Mouse (Mus musculus): Measurements from ENCODE around the gene Gosr2. TPM values are rescaled to one million over a fixed set of nuclear protein-coding genes. Genes with fewer than 3 reads are reported as not detected.
"Not testable (repeated sequence)": the region's sequence is repeated elsewhere in the genome, so short reads cannot be mapped to it uniquely, and the experiment has no call there.

Gosr2 gene
- polyA plus RNA-seq, 1 experiment from 2014 or later, result 103 TPM

- H3K36me3 ChIP-seq, result peaks cover 63% of the 10 kb centered on the region
Measured at GRCm38 (mm10) chr11:103686706-103687105, 11.0 kb downstream of the Gosr2 start.

DNA sequence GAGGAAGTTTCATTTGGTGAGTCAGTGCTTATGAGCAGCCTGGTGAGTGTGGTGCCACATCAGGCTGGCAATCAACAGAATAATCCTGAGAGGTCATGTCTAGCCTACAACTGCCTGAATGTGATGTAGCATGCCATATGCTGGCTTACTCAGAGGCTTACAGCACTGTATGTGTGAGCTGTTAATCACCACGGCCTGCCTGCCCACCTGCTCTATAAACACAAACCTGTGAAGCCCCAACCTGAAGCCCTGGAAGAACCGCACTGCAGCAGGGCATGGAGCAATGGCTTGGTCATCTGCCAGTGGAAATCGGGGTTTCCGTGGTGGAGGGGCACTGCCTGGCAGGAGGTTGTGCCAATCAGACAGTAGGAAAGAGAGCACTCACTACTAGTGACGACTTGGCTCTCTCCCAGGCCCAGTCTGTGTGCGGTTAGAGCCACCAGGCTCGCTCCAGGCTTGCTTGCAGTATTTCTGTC, 12.4 kb downstream of the Gosr2 start:
- ATAC-seq (replicated peaks), result peak; percentile 80
- H3K27ac ChIP-seq (replicated peaks), result peak overlapping the region; percentile 67
- peaks cover 76% of the 10 kb centered on the region for H3K36me3 ChIP-seq
- 66% methylated on average over 7 of the region's 7 CpGs for WGBS
- no peak overlapping the region for H3K9ac ChIP-seq (replicated peaks)
- no peak overlapping the region for H3K4me3 ChIP-seq
- no peaks in the 10 kb centered on the region for H3K27me3 ChIP-seq
- H3K4me1 ChIP-seq, result peaks cover 25% of the 10 kb centered on the region
- H3K4me2 ChIP-seq (replicated peaks), result no peak overlapping the region
- no peaks in the 10 kb centered on the region for H3K9me3 ChIP-seq

More at GRCm38 (mm10) chr11:103686706-103687105, 11.0 kb downstream of the Gosr2 start:
- Histone ChIP-seq H3K4me3 (no peak overlapping the region), H3K9me3 (no peaks in the 10 kb centered on the region), H3K4me2 (replicated peaks) (no peak overlapping the region), H3K4me1 (peaks cover 25% of the 10 kb centered on the region), H3K27ac (replicated peaks) (no peak overlapping the region), H3K9ac (replicated peaks) (no peak overlapping the region), H3K27me3 (no peaks in the 10 kb centered on the region)
- ATAC-seq (replicated peaks), result no peak
- 93% methylated on average over 6 of the region's 6 CpGs for WGBS

GRCm38 (mm10) chr11:103683667-103684334, 13.9 kb downstream of the Gosr2 start:
- Histone ChIP-seq H3K36me3 (peaks cover 87% of the 10 kb centered on the region), H3K27me3 (no peaks in the 10 kb centered on the region), H3K27ac (replicated peaks) (no peak overlapping the region), H3K4me3 (no peak overlapping the region), H3K9ac (replicated peaks) (no peak overlapping the region), H3K4me1 (peaks cover 20% of the 10 kb centered on the region), H3K4me2 (replicated peaks) (no peak overlapping the region), H3K9me3 (no peaks in the 10 kb centered on the region)
- no peak for ATAC-seq (replicated peaks)
- WGBS, result 68% methylated on average over 11 of the region's 11 CpGs

- H3K4me3 ChIP-seq; H3K9me3 ChIP-seq; H3K27ac ChIP-seq (replicated peaks); ATAC-seq (replicated peaks); H3K9ac ChIP-seq (replicated peaks); H3K4me2 ChIP-seq (replicated peaks); H3K4me1 ChIP-seq; H3K27me3 ChIP-seq: not testable (repeated sequence)
- WGBS, result 32% methylated on average over 2 of the region's 2 CpGs
- H3K36me3 ChIP-seq, result peaks cover 38% of the 10 kb centered on the region
Measured at GRCm38 (mm10) chr11:103677042-103677441, 20.7 kb downstream of the Gosr2 start.

- no peaks in the 10 kb centered on the region for H3K27me3 ChIP-seq
- no peaks in the 10 kb centered on the region for H3K9me3 ChIP-seq
- H3K27ac ChIP-seq (replicated peaks), result no peak overlapping the region
- no peak overlapping the region for H3K4me2 ChIP-seq (replicated peaks)
- 0 out of 2 replicates have a peak, but pooled peaks have one; percentile 41 for ATAC-seq (replicated peaks)
- no peak overlapping the region for H3K9ac ChIP-seq (replicated peaks)
- H3K36me3 ChIP-seq, result peaks cover 24% of the 10 kb centered on the region
- H3K4me1 ChIP-seq, result no peaks in the 10 kb centered on the region
- no peak overlapping the region for H3K4me3 ChIP-seq
- 39% methylated on average over 3 of the region's 3 CpGs for WGBS
Measured at GRCm38 (mm10) chr11:103675556-103675955, 22.1 kb downstream of the Gosr2 start.

DNA sequence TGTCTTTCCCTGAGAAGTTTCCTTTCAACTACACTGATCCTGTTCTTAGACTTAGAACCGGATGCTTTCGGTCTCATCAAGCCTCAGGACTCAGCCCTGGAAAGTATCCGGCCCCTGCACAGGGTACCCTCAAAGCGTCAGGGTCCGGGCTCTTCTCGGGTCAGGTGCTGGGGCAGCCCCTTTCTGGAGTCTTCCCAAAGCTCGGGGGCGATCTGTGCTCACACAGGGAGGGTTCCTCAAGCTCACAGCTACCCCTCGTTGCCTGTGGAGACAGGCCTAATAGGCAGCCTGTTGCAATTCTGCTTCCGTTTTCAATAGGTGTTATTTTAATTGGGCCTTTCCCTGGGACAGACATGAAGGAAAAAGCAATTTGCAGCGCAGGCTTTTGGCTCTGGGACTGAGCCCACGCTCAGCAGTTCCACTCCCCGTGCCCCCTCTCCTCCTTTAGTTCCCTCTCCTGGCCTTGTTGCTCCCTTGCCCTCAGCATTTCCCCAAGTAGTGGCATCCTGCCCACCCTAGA, 30.7 kb downstream of the Gosr2 start:
- no peaks in the 10 kb centered on the region for H3K36me3 ChIP-seq
- H3K4me1 ChIP-seq, result peaks cover 29% of the 10 kb centered on the region
- no peaks in the 10 kb centered on the region; the same call in 1 of the 2 replicates for H3K27me3 ChIP-seq
- no peaks in the 10 kb centered on the region for H3K9me3 ChIP-seq
- peak overlapping the region; percentile 82; the same call in 1 of the 2 replicates for H3K27ac ChIP-seq (replicated peaks)
- ATAC-seq (replicated peaks), result peak; percentile 60
- no peak overlapping the region; the same call in 1 of the 2 replicates for H3K4me2 ChIP-seq (replicated peaks)
- no peak overlapping the region for H3K9ac ChIP-seq (replicated peaks)
- H3K4me3 ChIP-seq, result no peak overlapping the region
- WGBS, result 24% methylated on average over 13 of the region's 13 CpGs

- WGBS, result 9% methylated on average over 10 of the region's 10 CpGs
- Histone ChIP-seq H3K9ac (replicated peaks) (no peak overlapping the region), H3K4me3 (no peak overlapping the region), H3K4me2 (replicated peaks) (peak overlapping the region; percentile 19), H3K9me3 (no peaks in the 10 kb centered on the region), H3K4me1 (peaks cover 29% of the 10 kb centered on the region), H3K27ac (replicated peaks) (peak overlapping the region; percentile 82), H3K27me3 (no peaks in the 10 kb centered on the region; the same call in 1 of the 2 replicates), H3K36me3 (no peaks in the 10 kb centered on the region)
- ATAC-seq (replicated peaks), result peak; percentile 89
Measured at GRCm38 (mm10) chr11:103666181-103666906, 31.4 kb downstream of the Gosr2 start.

DNA sequence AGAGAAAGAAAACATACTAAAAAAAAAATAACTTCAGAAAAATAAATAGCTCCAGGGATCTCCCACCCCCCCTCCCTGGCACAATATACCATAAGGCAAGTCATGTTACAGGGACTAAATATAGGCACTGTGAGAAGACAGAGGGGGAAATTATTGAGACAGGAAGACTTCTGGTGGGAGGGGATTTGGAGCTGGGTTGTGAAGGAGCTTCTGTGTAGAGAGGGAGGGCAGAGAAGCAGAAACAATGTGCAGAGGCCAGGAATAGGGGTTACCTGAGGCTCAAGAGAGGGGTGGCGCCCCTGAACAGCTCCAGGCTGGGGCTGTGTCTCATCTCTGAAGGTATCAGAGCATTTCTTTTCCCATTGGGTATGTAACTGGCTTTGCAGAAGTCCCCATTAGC, 32.0 kb downstream of the Gosr2 start:
- Histone ChIP-seq H3K4me1 (peaks cover 29% of the 10 kb centered on the region), H3K4me3 (no peak overlapping the region), H3K4me2 (replicated peaks) (peak overlapping the region; percentile 19), H3K27me3 (no peaks in the 10 kb centered on the region; the same call in 1 of the 2 replicates), H3K36me3 (no peaks in the 10 kb centered on the region), H3K27ac (replicated peaks) (peak overlapping the region; percentile 82), H3K9ac (replicated peaks) (no peak overlapping the region), H3K9me3 (no peaks in the 10 kb centered on the region)
- WGBS, result 42% methylated on average over 1 of the region's 1 CpGs
- ATAC-seq (replicated peaks), result peak; percentile 32; the same call in 1 of the 2 replicates

DNA sequence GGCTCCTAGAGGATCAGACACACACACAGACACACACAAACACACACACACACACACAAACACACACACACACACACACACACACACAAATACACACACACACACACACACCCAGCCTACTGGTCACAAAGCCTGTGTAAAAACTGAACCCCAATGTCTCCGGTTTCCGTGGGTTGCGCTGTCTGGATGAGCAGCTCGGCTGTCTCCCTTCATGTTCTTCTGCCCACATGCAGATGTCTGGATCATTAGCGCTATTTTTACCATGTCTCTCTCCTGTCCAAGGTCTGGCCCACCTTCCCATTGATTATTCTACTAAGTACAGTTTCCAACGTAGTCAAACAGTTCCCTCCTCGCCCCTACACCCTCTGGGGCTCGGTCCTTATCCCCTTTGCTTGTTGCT, 34.6 kb downstream of the Gosr2 start:
- ATAC-seq (replicated peaks), result no peak

DNA sequence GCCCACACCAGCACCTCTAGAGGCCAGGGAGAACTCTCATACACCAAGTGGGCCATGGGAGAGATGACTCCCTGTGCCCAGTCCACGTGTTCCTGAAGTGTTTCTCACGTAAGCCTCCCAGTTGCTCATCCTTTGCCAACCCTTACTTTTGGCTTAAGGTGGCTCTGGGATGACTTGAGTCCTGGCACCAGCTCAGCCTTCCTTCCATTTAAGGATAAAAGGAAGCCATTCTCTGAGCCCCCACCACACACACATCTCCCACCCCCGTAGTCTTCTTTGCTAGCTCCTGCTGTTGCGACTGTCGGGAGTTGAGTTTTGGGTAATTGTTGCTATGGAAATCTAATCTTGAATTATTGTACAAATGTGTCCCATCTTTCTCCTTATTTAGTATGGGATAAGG, 35.2 kb downstream of the Gosr2 start:
- Histone ChIP-seq H3K36me3 (no peaks in the 10 kb centered on the region), H3K4me3 (no peak overlapping the region), H3K4me1 (peaks cover 34% of the 10 kb centered on the region), H3K27me3 (no peaks in the 10 kb centered on the region; the same call in 1 of the 2 replicates), H3K9ac (replicated peaks) (no peak overlapping the region), H3K9me3 (no peaks in the 10 kb centered on the region), H3K27ac (replicated peaks) (no peak overlapping the region), H3K4me2 (replicated peaks) (no peak overlapping the region)
- no peak for ATAC-seq (replicated peaks)
- WGBS, result 58% methylated on average over 5 of the region's 5 CpGs

More for the DNA sequence above, 34.6 kb downstream of the Gosr2 start:
- Histone ChIP-seq H3K4me2 (replicated peaks) (no peak overlapping the region), H3K9me3 (no peaks in the 10 kb centered on the region), H3K4me3 (no peak overlapping the region), H3K4me1 (peaks cover 32% of the 10 kb centered on the region), H3K36me3 (no peaks in the 10 kb centered on the region), H3K27me3 (no peaks in the 10 kb centered on the region; the same call in 1 of the 2 replicates), H3K9ac (replicated peaks) (no peak overlapping the region), H3K27ac (replicated peaks) (no peak overlapping the region)
- 87% methylated on average over 8 of the region's 8 CpGs for WGBS

DNA sequence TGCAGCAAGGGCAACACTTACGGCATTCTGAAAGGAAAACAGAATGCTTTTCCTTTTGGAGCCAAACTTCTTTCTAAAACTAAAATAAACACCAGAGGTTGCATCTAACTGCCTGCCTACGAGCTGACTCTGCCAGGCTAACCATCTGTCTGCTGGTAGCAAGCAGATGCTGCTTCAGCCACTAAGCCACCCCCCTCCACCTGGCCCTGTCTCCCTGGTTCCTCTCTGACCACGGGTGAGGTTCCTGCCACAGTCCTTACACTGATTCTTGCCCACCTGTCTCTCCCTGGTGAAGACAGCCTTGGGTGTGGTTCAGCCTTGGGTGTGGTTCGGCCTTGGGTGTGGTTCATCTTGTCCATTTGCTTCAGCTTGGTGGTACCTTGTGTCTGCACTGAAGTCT, 35.8 kb downstream of the Gosr2 start:
- H3K4me2 ChIP-seq (replicated peaks), result no peak overlapping the region
- H3K4me1 ChIP-seq, result peaks cover 27% of the 10 kb centered on the region
- H3K36me3 ChIP-seq, result no peaks in the 10 kb centered on the region
- no peak overlapping the region for H3K4me3 ChIP-seq
- H3K9ac ChIP-seq (replicated peaks), result no peak overlapping the region
- H3K9me3 ChIP-seq, result no peaks in the 10 kb centered on the region
- H3K27me3 ChIP-seq, result no peaks in the 10 kb centered on the region; the same call in 1 of the 2 replicates
- ATAC-seq (replicated peaks), result no peak
- no peak overlapping the region for H3K27ac ChIP-seq (replicated peaks)
- 64% methylated on average over 4 of the region's 4 CpGs for WGBS

- WGBS, result 62% methylated on average over 7 of the region's 7 CpGs
- H3K27me3 ChIP-seq, result peaks cover 12% of the 10 kb centered on the region
- no peaks in the 10 kb centered on the region for H3K9me3 ChIP-seq
Measured at GRCm38 (mm10) chr11:103658189-103658588, 39.5 kb downstream of the Gosr2 start.

More at GRCm38 (mm10) chr11:103658189-103658588, 39.5 kb downstream of the Gosr2 start:
- ATAC-seq (replicated peaks), result no peak
- no peak overlapping the region for H3K9ac ChIP-seq (replicated peaks)
- H3K4me3 ChIP-seq, result no peak overlapping the region
- peaks cover 10% of the 10 kb centered on the region; the same call in 1 of the 2 replicates for H3K4me1 ChIP-seq
- no peak overlapping the region for H3K4me2 ChIP-seq (replicated peaks)
- H3K36me3 ChIP-seq, result no peaks in the 10 kb centered on the region
- no peak overlapping the region for H3K27ac ChIP-seq (replicated peaks)
